Mouse (Mus musculus): ENCODE results near the gene Bsn. TPM values are rescaled to one million over a fixed set of nuclear protein-coding genes. Genes with fewer than 3 reads are reported as not detected.

Gene Bsn
- polyA plus RNA-seq, 1 experiment from 2014 or later, result 1.3 TPM

GRCm38 (mm10) chr9:108110160-108110559 is 80.0 kb downstream of the Bsn start:
- Histone ChIP-seq H3K27ac (peak overlapping the region; percentile 85), H3K4me3 (peak overlapping the region; percentile 53), H3K9me3 (no peaks in the 10 kb centered on the region), H3K4me1 (peaks cover 66% of the 10 kb centered on the region), H3K27me3 (ENCODE audit: insufficient read depth, poor library complexity, severe bottlenecking) (peaks cover 83% of the 10 kb centered on the region), H3K36me3 (peaks cover 3% of the 10 kb centered on the region; the same call in 1 of the 2 replicates)
- DNase-seq (ENCODE audit: low spot score), result no peak
- 69% methylated on average over 16 of the region's 16 CpGs for WGBS

GRCm38 (mm10) chr9:108107867-108108266 is 82.3 kb downstream of the Bsn start:
- Histone ChIP-seq H3K4me1 (peaks cover 75% of the 10 kb centered on the region), H3K9me3 (no peaks in the 10 kb centered on the region), H3K4me3 (no peak overlapping the region), H3K27ac (0 out of 2 replicates have a peak overlapping the region, but pooled peaks have one; percentile 13), H3K27me3 (ENCODE audit: insufficient read depth, poor library complexity, severe bottlenecking) (peaks cover 61% of the 10 kb centered on the region), H3K36me3 (peaks cover 9% of the 10 kb centered on the region; the same call in 1 of the 2 replicates)
- WGBS, result 91% methylated on average over 16 of the region's 16 CpGs
- DNase-seq (ENCODE audit: low spot score), result no peak

GRCm38 (mm10) chr9:108106090-108106489 is 84.1 kb downstream of the Bsn start:
- Histone ChIP-seq H3K27ac (peak overlapping the region; percentile 30), H3K9me3 (no peaks in the 10 kb centered on the region), H3K4me3 (no peak overlapping the region), H3K27me3 (ENCODE audit: insufficient read depth, poor library complexity, severe bottlenecking) (peaks cover 45% of the 10 kb centered on the region), H3K4me1 (peaks cover 76% of the 10 kb centered on the region), H3K36me3 (peaks cover 13% of the 10 kb centered on the region)
- DNase-seq (ENCODE audit: low spot score), result no peak
- WGBS, result 88% methylated on average over 23 of the region's 23 CpGs

- no peak overlapping the region for H3K4me3 ChIP-seq
- 80% methylated on average over 12 of the region's 12 CpGs for WGBS
Observed at GRCm38 (mm10) chr9:108105549-108105863, 84.7 kb downstream of the Bsn start.

GRCm38 (mm10) chr9:108104766-108105548 is 85.2 kb downstream of the Bsn start:
- Histone ChIP-seq H3K27me3 (ENCODE audit: insufficient read depth, poor library complexity, severe bottlenecking) (peaks cover 34% of the 10 kb centered on the region), H3K27ac (peak overlapping the region; percentile 90), H3K4me3 (peak overlapping the region; percentile 46), H3K36me3 (peaks cover 13% of the 10 kb centered on the region), H3K4me1 (peaks cover 69% of the 10 kb centered on the region), H3K9me3 (no peaks in the 10 kb centered on the region)
- 36% methylated on average over 31 of the region's 31 CpGs for WGBS
- peak; percentile 88 for DNase-seq (ENCODE audit: low spot score)

More at GRCm38 (mm10) chr9:108105549-108105863, 84.7 kb downstream of the Bsn start:
- peak overlapping the region; percentile 90 for H3K27ac ChIP-seq
- no peak for DNase-seq (ENCODE audit: low spot score)
- no peaks in the 10 kb centered on the region for H3K9me3 ChIP-seq
- H3K36me3 ChIP-seq, result peaks cover 13% of the 10 kb centered on the region
- peaks cover 39% of the 10 kb centered on the region for H3K27me3 ChIP-seq (ENCODE audit: insufficient read depth, poor library complexity, severe bottlenecking)
- peaks cover 74% of the 10 kb centered on the region for H3K4me1 ChIP-seq

DNA sequence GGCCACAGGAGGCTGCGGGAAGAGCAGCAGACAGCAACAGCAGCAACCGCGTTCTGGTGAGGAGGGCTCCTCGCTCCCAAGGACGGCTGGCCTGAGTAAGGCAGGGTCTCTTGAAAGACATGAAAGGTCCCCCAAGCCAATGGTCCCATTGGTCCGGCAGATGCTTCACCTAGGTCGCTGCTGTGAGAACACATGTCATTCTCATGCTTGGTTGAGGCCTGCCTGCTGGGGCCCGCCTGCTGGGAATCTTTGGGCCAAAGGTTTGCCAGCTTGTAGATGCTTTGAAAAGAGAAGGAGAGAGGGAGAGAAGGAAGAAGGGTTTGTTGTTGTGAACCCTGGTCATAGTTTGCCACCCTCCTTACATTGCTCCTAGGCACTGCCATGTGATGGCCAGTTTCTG is 90.6 kb downstream of the Bsn start:
- no peak overlapping the region for H3K4me3 ChIP-seq
- H3K27ac ChIP-seq, result no peak overlapping the region
- WGBS, result 78% methylated on average over 8 of the region's 8 CpGs
- DNase-seq (ENCODE audit: low spot score), result no peak
- no peaks in the 10 kb centered on the region for H3K9me3 ChIP-seq
- peaks cover 62% of the 10 kb centered on the region for H3K4me1 ChIP-seq
- no peaks in the 10 kb centered on the region for H3K27me3 ChIP-seq (ENCODE audit: insufficient read depth, poor library complexity, severe bottlenecking)
- peaks cover 7% of the 10 kb centered on the region for H3K36me3 ChIP-seq

- no peak for DNase-seq (ENCODE audit: low spot score)
- H3K27ac ChIP-seq, result peak overlapping the region; percentile 92
- H3K27me3 ChIP-seq (ENCODE audit: insufficient read depth, poor library complexity, severe bottlenecking), result no peaks in the 10 kb centered on the region
- H3K9me3 ChIP-seq, result no peaks in the 10 kb centered on the region
- peaks cover 60% of the 10 kb centered on the region for H3K4me1 ChIP-seq
- H3K4me3 ChIP-seq, result peak overlapping the region; percentile 77; the same call in 1 of the 2 replicates
- peaks cover 18% of the 10 kb centered on the region for H3K36me3 ChIP-seq
- 64% methylated on average over 10 of the region's 10 CpGs for WGBS
Observed at GRCm38 (mm10) chr9:108095949-108096712, 94.1 kb downstream of the Bsn start.

- H3K27me3 ChIP-seq (ENCODE audit: insufficient read depth, poor library complexity, severe bottlenecking), result no peaks in the 10 kb centered on the region
- H3K4me1 ChIP-seq, result peaks cover 56% of the 10 kb centered on the region
- peaks cover 24% of the 10 kb centered on the region for H3K36me3 ChIP-seq
- no peaks in the 10 kb centered on the region for H3K9me3 ChIP-seq
- DNase-seq (ENCODE audit: low spot score), result peak; percentile 91
- WGBS, result 16% methylated on average over 3 of the region's 3 CpGs
- H3K27ac ChIP-seq, result peak overlapping the region; percentile 92
- peak overlapping the region; percentile 77 for H3K4me3 ChIP-seq
Observed at GRCm38 (mm10) chr9:108095518-108095917, 94.7 kb downstream of the Bsn start.

- H3K36me3 ChIP-seq, result peaks cover 29% of the 10 kb centered on the region
- H3K4me3 ChIP-seq, result peak overlapping the region; percentile 77
- H3K4me1 ChIP-seq, result peaks cover 56% of the 10 kb centered on the region
- no peaks in the 10 kb centered on the region for H3K9me3 ChIP-seq
- DNase-seq (ENCODE audit: low spot score), result peak; percentile 95
- H3K27ac ChIP-seq, result peak overlapping the region; percentile 92
- WGBS, result under 1% methylated on average over 16 of the region's 16 CpGs
- no peaks in the 10 kb centered on the region for H3K27me3 ChIP-seq (ENCODE audit: insufficient read depth, poor library complexity, severe bottlenecking)
Observed at GRCm38 (mm10) chr9:108094998-108095411, 95.2 kb downstream of the Bsn start.

DNA sequence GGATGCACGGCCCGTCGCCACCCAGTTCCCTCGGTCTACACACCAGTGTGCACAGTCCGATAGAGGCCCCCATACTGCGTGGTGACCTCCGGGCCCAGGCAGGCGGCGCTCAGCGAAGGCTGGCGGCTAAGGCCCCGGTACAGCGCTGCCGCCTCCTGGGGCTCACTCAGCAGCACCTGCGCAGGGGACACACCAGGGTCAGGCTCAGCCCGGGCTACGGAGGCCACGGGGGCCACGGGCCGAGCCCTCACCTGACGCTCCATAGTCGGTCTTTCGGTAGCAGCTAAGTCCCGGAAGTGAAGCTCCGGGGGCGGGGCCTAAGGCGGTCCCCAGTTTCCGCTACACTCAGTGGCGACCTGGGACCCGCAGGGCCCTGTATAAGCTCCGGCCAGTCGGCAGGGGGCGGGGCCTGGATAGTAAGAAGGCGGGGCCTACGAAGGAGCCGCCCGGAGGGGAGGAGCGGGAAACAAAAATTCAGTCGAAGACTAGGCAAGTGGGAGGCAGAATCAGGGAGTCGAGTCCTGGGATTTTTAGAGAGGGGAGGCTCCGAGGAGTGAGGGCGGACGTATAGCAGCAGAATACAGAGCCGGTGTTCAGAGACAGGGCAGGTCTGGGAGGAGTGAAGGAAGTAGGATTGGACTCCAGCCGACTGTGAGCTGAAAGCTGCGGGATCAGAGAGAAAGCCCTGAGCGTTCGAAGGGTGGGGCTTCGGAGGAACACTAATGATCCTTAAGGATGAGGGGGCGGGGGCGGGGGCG is 95.8 kb downstream of the Bsn start, which contains the start of gene Apeh:
Gene Apeh (minus strand): TSS at position 423 of the 758 bp plus-strand sequence.
- Histone ChIP-seq H3K27ac (peak within 1 kb of the TSS; percentile 92), H3K4me1 (peaks cover 53% of the 10 kb centered on the region), H3K4me3 (peak within 1 kb of the TSS; percentile 77), H3K9me3 (no peaks in the 10 kb centered on the region), H3K27me3 (ENCODE audit: insufficient read depth, poor library complexity, severe bottlenecking) (no peaks in the 10 kb centered on the region), H3K36me3 (peaks cover 36% of the 10 kb centered on the region)
- peak; percentile 98 for DNase-seq (ENCODE audit: low spot score)
- under 1% methylated on average over 52 of the region's 52 CpGs for WGBS

DNA sequence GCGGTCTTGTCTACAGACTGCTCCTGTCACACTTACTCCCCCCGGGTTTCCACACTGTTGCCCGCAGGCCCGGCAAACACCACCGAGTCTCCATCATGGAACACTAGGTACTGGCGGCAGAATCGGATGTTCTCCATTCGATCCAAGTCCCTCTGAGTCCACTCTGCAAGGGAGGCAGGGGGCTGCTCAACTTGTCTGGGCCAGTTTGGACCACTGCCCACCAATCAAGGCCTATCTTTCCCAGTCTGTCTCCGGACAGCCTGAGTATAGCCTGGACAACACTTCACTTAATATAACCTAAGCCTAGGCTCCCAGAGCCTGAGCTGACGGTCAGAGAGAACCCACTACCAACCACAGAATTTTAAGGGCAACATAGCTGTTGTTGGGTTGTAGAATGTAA is 96.6 kb downstream of the Bsn start:
- H3K27ac ChIP-seq, result peak overlapping the region; percentile 92
- 66% methylated on average over 10 of the region's 10 CpGs for WGBS
- DNase-seq (ENCODE audit: low spot score), result no peak
- no peaks in the 10 kb centered on the region for H3K27me3 ChIP-seq (ENCODE audit: insufficient read depth, poor library complexity, severe bottlenecking)
- peaks cover 44% of the 10 kb centered on the region for H3K36me3 ChIP-seq
- peaks cover 48% of the 10 kb centered on the region for H3K4me1 ChIP-seq
- peak overlapping the region; percentile 77 for H3K4me3 ChIP-seq
- H3K9me3 ChIP-seq, result no peaks in the 10 kb centered on the region

DNA sequence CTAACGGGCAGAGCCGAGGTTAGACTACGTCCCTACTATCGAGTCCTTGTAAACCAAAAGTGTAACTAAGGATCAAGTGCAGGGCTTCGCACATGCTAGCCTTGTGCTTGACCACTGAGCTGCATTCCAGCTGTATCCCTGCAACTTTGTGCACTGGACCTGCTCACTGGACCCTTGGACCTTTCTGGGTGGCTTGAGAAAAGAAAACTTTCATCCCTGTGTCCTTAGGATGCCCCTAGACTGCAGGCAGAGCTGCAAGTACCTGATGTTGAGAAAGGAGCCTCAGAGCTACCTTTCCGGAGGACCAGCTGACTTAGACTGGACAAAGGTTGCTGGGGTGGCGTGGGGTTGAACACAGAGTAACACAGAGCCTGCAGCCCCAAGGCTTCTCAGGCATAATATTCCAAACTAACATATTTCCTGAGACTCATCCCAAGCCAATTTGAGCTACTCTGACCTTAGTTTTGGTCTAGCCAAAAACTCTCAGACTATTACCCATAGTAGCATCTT is 99.5 kb downstream of the Bsn start:
- H3K36me3 ChIP-seq, result peaks cover 73% of the 10 kb centered on the region
- no peak overlapping the region for H3K27ac ChIP-seq
- DNase-seq (ENCODE audit: low spot score), result no peak
- H3K27me3 ChIP-seq (ENCODE audit: insufficient read depth, poor library complexity, severe bottlenecking), result no peaks in the 10 kb centered on the region
- no peaks in the 10 kb centered on the region for H3K9me3 ChIP-seq
- H3K4me3 ChIP-seq, result no peak overlapping the region
- peaks cover 25% of the 10 kb centered on the region for H3K4me1 ChIP-seq
- WGBS, result 93% methylated on average over 7 of the region's 7 CpGs

Measured in heart, embryonic 10.5 days (tissue).